Mouse (Mus musculus) G1E-ER4 (cell line): Measurements from ENCODE around the gene D630045J12Rik. TPM values are rescaled to one million over a fixed set of nuclear protein-coding genes. Genes with fewer than 3 reads are reported as not detected.

Source experiments
- GATA1 ChIP-seq: IDR thresholded peaks from one replicate; pipeline ENCODE4 v1.8.0; 2012; ENCODE audit warnings: low read length, inconsistent platforms
- polyA plus RNA-seq: library from polyadenylated mRNA; stranded (reverse); fragments of >175 nt; gene quantifications from 2 replicates; pipeline ENCODE4 v1.2.3, GENCODE M21; 2012

The D630045J12Rik gene
- polyA plus RNA-seq: 0.02 TPM in 1 of 2 replicates, not detected in the other

DNA sequence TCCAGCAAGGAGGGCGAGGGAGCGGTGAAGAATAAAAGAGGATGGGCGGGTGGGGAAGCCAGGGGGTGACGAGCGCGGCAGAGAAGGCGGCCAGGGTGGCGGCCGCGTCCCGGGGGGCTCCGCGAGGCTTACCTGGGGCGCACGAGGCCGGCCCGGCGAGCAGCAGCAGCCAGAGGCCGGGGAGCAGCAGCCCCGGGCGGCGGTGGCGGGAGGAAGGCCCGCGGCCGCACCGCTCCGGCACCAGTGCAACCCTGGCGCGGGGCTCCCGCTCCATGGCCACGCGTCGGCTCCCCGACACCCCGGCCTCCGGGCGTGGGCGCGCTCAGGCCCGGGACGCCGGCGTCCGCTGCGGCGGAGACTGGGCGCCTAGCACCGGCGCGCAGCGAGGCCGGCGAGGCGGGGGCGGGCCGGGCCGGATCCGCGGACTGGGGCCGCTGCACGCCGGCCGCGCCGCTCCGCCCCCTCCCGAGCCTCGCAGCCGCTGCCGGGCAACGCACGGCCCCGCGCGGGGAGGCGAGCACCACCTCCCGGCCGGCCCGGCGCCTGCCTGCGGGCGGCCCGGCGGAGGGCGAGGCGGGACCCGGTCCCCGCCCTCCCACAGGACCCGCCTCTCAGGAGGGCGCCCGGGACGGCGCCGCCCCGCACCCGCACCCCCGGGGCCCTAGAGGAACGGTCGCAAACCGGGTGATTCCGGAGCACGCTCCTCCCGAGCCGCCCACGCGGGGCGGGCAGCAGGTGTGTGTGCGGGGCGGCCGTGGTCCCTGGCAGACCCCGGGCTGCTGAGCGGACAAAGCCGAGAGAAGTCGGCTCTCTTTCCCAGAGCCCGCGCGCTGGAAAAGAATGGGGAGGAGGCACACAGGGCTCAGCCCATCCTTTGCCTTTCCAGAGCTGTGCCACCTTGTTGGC is at the start of gene D630045J12Rik:
D630045J12Rik (minus strand) TSS at position 274 of the 906 bp plus-strand sequence.
- TF ChIP-seq GATA1: no peak

DNA sequence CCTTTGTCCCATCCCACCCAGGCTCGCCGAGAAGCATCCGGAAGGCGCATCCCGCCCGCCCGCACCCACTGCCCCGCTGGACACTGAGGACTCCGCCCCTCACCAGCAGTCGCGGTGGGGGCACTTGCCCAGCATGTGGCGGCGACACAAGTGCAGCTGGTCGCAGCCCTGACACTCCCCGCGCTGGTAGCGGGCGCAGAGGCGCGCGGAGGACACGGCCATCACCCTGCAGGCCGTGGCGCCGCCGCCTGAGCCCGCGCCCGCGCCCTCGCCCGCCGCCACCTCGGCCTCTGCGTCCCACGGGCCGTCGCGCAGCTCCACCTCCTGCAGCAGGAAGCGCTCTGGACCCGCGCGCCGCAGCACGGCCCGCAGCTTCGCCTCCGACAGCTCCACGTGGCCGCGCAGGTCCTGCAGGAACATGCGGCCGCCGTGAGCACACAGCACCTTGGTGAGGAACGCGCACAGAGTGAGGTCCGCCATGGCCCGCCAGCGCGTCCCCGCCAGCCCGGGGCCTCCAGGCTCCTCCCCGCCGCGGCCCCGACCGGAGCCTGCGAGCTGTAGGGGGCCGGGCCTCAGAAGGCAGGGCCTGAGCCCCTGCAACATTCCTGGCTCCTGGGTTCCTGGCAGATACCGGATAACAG is 45.1 kb upstream of the D630045J12Rik start, which contains the start of gene Zc3hav1l:
Zc3hav1l (minus strand) TSS at position 499 of the 641 bp plus-strand sequence.
- TF ChIP-seq GATA1: no peak

DNA sequence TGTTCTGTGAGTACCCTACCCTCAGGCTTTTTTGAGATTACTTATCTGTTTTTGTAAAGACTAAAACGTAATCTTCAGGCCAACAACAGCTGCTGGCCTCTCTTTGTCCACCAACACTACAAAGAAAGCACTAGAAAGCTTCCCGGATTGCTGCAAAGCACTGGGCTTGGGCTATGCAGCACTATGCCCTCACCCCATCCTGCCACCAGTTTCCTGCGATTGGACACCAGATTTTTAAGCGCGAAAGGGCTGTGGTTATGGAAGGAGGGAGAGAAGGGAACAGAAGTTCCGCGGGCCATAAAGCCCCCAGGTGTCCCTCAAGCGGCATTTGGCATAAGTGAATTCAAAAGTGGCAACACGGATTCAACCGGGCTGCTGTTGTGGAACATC is 44.4 kb upstream of the D630045J12Rik start:
- no peak for TF ChIP-seq GATA1

DNA sequence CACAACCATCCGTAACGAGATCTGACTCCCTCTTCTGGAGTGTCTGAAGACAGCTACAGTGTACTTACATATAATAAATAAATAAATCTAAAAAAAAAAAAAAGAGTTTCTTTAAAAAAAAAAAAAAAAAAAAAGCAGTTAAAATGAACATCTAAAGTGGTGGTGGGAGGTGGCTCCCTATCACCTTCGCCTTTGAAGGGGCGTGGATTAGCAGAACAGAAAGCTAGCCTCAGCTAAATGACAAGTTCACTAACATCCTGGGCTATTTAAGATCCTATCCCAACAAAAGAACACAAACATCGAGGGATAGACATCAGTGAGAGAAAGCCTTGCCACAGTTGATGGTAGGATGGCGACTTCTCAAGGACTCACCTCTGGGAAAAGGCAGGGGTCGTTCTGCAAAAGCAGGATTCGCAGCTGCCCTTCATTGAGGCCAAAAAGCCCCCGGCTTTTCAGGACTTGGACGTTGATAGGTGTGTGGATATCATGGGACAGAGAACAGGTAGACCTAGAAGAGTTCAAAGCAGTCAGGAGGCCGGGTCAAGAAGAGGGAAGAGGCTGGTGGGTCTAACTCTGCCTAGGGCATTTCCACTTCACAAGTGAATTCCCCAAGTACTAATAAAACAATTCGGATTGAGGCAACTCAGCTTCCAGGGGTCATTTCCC is 43.9 kb upstream of the D630045J12Rik start:
- TF ChIP-seq GATA1: no peak

DNA sequence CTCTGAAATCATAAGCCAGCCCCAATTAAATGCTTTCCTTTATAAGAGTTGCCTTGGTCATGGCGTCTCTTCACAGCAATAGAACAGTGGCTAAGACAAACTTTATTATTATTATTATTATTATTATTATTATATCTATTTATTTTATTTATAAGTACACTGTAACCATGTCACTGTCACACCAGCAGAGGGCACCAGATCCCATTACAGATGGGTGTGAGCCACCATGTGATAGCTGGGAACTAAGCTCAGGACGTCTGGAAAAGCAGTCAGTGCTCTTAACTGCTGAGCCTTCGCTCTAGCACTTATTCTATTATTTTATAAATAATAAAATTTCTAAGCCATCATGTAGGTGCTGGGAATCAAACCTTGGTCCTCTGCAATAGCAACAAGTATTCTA is 39.9 kb upstream of the D630045J12Rik start:
- no peak for TF ChIP-seq GATA1

DNA sequence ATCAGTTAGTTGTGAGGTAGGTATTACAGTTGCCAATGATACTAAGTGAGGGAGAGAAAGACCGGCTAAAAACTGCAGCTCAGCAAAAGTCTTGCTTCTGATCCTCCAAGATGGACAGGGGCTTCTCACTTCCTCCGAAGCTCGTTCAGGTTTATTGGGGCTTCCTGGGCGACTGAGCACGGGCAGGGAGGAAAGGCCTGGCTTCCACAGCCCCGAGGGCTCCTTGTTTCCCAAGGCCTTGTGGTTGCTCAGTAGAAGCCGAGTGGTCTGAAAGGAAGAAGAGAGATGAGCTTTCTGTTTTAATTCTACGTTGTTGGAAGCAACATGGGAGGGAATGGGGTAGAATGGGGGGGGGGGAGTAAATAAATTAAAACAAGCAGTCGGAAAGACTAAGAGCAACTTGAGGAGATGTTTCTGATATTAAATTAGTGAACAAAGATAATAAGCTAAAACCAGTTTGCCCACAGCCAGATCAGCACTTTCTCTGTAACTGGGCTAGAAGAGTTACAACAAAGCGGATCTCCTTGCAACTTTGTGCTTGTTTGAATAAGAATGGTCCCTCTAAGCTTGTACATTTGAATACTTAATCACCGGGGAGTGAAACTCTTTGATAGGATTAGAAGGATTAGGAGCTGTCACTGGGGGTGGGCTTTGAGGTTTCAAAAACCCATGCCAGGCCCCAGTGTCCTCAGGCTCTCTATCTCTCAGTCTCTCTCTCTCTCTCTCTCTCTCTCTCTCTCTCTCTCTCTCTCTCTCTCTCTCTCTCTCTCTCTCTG is 39.2 kb upstream of the D630045J12Rik start:
- no peak for TF ChIP-seq GATA1

DNA sequence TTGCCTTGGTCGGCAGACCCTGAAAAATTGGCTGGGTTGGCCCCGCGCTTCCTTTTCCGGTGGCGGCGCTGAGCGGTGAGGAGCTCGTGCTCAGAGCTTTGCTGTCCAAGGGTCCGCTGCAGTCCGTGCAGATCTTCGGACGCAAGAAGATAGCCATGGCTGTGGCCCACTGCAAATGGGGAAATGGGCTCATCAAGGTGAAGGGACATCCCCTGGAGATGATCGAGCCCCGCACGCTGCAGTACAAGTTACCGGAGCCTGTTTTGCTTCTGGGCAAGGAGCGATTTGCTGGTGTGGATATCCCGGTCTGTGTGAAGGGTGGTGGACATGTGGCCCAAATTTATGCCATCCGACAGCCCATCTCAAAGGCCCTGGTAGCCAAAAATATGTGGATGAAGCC is 30.6 kb upstream of the D630045J12Rik start:
- no peak for TF ChIP-seq GATA1

DNA sequence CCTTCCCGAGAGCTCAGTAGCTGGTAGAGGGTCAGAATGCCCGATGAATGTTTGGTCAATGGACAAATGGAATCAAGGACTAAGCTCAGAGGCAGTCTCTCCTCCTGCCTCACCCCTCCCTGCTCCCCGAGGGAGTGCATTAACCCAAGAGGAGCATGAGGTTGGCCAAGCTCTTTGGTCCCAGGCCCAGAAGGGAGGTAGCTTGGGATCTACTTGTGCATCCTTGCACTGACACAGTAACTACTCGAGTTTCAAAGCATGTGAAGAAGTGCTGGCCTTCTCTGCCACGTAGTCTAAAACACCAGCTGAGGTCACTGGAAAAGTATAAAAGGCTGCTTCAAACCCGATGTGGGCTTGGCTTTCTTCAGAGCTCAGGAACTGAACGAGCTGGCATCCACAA is 10.7 kb upstream of the D630045J12Rik start:
- TF ChIP-seq GATA1: no peak

DNA sequence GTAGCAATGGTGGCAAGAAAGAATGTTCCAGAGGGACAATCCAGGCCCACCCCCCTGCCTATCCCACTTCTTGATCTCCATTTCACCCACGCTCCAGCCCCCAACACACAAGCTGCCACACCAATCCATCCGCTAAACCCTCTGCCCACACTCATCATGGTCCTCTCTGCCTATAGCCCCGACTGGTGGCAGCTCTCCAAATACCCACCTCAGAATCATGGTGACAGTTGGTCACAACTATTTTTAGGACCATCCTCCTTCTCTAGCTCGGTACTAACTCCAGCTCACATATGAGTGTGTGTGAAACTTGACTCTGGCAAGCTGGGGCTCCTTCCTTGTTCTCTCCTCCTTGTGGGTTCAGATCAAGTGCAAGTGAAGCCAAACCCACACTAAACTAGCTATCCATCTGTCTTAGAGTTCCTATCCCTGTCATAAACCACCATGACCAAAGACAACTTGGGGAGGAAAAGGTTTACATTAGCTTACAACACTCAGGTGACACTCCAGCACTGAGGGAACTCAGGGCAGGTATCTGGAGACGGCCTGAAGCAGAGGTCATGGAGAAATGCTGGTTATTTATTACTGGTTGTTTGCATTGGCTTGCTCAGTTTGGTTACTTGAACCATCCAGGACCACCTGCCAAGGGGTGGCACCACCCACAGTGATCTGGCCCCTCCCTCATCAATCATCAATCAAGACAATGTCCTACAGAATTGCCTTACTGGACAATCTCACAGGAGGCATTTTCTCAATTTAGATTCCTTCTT is 9.8 kb upstream of the D630045J12Rik start:
- no peak for TF ChIP-seq GATA1

DNA sequence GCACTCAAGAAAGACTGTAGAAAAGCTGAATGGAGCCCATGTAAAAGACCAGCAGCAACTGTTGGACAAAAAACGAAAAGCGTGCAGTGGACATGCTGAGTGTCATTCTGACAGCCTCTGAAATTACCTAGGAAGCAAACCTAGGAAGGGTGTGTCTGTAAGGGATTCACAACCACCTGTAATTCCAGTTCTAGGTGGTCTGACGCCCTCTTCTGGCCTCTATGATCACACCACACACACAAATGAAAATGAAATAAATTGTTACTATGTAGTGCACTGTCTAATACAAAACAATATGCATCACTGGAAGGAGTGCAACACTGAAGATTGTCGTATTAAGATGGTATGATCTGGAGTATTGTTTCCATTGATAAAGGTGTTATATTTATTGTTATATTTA is 8.1 kb upstream of the D630045J12Rik start:
- TF ChIP-seq GATA1: no peak

DNA sequence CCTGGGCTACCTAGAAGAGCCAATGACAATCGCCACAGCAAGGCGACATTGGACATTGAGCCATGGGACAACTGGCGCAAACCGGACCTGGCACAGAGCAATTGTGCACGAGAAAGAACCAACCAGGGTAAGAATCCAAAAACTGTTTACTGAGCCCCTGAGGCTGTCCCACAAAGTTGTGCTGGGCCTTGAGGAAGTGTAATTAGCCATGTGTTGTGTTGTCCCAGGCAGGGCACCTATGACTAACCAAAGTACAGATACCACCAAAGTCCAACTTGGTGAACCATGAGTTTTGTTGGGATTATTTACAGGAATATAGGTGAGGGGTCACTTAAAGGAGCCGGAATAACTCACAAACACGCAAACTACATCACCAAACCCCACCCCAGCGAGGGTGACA is 3.7 kb upstream of the D630045J12Rik start:
- no peak for TF ChIP-seq GATA1

DNA sequence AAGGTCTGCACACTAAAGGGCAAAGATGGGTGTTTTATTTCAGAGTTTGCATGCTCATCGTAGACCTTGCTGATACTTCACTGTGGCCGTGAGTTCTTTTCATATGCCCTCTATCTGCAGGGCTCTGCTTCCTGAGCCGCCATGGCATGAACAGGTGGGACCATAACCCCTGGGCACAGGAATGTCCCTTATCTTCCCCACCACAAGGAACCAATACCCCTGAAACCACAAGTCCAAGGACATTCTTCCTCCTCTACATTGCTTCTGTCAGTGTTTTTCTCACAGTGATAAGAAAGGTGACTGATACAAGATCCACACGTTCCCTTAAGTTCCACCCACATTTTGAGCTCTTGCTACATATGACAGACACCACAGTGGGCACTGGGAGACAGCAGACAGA is 3.0 kb upstream of the D630045J12Rik start:
- TF ChIP-seq GATA1: no peak

DNA sequence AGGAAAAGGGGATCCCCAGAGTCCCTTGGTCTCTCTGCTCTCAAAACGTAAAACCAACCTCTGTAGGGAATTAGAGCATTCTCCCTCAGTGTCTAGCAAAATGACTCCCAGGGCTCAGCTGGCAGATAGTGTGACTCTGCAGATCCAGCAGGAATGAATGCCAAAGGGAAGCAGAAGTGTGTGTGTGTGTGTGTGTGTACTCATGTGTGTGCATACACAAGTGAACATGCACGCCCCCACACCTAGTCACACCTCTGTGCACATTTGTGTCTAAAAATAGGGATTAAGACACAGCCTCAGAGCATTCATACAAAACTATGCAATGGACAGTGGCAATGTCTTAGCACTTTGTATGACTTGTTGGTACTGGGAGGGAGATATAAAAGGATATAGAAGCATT is 2.0 kb upstream of the D630045J12Rik start:
- TF ChIP-seq GATA1: no peak

DNA sequence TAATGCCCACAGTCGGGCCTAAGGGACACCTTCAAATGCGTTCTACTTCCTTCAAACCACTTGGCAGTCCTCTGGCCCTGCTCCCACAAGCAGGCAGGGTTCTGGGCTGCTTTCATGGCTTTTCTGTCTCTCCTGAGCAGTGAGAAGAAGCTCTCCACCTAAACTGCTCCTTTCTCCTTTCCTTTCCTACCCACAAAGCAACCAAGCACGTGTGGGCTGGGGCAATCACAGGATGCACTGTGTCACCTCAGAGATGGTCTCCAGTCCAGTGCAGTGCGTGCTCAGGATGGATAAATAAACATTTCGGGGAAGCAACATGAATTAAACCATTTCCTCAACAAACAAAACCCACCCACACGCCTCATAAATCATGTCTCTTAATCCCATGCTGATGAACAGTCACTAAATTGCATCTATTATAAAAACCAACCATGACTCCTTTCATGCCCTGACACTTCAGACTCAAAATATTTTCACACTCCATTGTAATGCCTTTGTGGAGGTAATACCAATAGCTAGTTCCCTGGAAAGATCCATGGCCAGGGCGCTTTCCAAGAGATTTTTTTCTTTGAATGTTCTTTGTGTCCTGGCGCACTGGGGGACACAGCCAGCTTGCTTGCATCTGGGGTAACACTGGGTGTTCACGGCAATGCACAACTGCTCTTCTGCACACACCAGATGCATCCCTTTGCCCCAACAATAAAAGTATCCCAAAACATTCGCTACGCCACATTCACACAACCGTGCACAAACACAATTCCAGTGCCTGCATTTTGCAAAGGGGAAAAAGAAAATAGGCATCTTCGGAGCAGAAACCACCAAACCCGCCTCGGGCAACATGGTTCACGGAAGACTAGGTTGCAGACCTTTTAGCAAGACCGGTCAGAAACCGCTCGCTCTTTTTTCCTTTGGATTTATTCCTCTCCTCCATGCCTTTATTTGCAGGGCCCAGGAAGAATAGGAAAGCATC is 758 bp downstream of the D630045J12Rik start:
- TF ChIP-seq GATA1: no peak
